Mouse (Mus musculus): ENCODE data around the gene Orm3.

The Orm3 gene

DNA sequence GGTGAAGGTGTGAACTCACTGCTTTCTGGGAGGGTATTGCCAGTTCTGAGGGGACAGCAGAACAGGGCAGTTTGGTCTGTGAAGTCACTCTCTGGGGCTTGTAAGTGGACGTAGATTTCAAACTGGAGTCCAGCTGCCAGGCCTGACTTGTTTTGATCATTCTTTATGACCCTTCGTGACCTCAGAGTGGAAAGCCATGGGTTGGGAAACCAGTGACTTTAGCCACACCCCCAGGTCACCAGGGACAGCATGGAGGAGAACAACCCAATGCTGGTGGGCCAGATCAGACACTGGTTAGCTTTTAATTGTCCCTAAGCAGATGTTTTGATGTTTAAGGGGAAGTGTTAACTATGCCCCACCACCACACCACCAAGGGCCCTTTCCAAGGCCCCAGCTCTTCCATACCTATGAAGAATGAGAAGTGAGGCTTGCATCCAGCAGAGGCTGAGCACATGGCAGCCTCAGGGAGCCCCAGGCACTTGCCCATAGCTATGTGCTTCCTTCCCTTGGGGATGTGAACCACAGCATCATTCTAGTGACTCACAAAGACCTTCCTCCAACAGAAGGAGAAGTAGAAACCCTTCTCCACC is 1.1 kb downstream of the Orm3 start:
- in situ Hi-C loops (cut with MboI; ENCODE audit: low pct_unique_long_range_greater_than_20kb in 1 of 2, low sequenced_read_pairs in 2 of 2, unreplicated experiment in 1 of 2): loop anchor here in 1 of 2 experiments (25.0 kb wide), 1 partner anchor 580 kb away; no protein-coding TSS in a partner anchor

DNA sequence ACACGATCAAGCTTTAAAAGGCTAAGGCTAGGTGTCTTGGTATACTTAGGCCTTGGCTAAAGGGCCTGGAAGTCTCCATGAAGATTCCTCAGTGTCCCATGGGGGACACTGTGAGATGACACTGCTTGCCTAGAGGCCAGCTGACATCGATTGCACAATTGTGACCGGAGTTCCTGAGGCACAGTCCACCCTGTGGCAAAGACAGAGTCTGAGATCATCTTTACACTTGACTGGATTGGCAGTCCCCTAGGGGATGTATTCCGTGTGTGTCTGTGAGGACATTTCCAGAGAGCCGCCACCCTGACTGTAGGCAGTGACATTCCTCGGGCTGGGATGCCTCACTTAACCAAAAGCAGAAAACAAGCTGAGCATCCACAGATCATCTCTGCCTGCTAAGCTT is 3.9 kb downstream of the Orm3 start:
- in situ Hi-C loops (cut with MboI; ENCODE audit: low pct_unique_long_range_greater_than_20kb in 1 of 2, low sequenced_read_pairs in 2 of 2, unreplicated experiment in 1 of 2): loop anchor here in 1 of 2 experiments (25.0 kb wide), 1 partner anchor 577 kb away; no protein-coding TSS in a partner anchor

DNA sequence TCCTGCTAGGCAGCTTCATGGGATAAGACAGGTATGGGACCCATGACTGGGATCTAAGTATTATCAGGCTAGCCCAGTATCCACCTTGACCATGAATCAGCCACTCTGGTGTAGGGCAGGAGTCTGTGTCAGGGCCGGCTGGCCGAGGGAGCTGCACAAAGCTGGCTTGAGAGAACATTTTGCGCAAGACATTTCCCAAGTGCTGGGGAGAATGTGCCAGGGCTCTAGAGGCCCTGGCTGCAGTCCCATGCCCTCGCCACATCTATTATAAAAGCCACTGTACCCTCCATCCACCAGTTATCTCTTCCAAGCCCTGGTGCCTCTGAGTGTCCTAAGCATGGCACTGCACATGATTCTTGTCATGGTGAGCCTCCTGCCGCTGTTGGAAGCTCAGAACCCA is 6.2 kb downstream of the Orm3 start, which contains the start of gene Orm2:
Gene Orm2 (plus strand): TSS at position 300 of the 400 bp plus-strand sequence.
- in situ Hi-C loops (cut with MboI; ENCODE audit: low pct_unique_long_range_greater_than_20kb in 1 of 2, low sequenced_read_pairs in 2 of 2, unreplicated experiment in 1 of 2): loop anchor here in 1 of 2 experiments (25.0 kb wide), 1 partner anchor 575 kb away; no protein-coding TSS in a partner anchor

DNA sequence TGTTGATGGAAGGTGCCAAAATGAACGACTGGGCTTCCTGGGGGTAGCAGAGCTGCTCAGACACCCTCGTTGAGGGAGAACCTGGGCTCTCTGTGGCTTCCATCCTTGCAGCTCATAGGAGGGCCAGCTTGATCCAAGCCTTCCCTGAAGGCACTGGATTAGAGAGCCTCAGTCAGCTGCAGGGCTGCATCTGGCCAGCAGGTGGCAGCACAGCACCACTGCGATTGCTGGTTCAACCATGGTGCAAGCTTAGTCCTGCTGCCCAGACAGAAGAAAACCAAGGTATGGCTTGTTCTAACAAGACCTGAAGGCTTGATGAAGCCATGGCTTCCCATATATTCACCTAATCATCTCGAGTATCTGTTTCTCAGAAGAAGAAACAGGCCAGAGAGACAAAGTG is 12.6 kb downstream of the Orm3 start:
- in situ Hi-C loops (cut with MboI; ENCODE audit: low pct_unique_long_range_greater_than_20kb in 1 of 2, low sequenced_read_pairs in 2 of 2, unreplicated experiment in 1 of 2): loop anchor here in 1 of 2 experiments (25.0 kb wide), 1 partner anchor 569 kb away; no protein-coding TSS in a partner anchor

DNA sequence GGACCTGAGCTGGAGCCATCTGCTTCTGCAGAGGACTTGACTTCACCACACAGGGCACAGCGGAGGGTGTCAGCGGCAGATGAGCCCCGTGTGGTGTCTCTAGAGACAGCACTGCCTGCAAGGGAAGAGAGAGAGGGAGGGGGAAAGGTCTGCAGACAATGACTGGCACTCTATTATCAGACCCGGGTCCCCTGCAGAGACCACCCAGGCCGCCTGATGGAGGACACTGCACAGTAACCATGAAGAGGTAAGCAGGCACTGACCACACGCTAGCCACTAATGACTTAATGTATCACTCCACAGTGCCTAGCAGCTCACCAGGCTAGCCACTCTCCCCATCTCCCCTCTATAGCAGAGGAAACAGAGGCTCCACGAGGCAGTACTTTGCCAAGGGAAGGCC is 14.9 kb downstream of the Orm3 start:
- in situ Hi-C loops (cut with MboI; ENCODE audit: low pct_unique_long_range_greater_than_20kb in 1 of 2, low sequenced_read_pairs in 2 of 2, unreplicated experiment in 1 of 2): loop anchor here in 1 of 2 experiments (25.0 kb wide), 1 partner anchor 566 kb away; no protein-coding TSS in a partner anchor

DNA sequence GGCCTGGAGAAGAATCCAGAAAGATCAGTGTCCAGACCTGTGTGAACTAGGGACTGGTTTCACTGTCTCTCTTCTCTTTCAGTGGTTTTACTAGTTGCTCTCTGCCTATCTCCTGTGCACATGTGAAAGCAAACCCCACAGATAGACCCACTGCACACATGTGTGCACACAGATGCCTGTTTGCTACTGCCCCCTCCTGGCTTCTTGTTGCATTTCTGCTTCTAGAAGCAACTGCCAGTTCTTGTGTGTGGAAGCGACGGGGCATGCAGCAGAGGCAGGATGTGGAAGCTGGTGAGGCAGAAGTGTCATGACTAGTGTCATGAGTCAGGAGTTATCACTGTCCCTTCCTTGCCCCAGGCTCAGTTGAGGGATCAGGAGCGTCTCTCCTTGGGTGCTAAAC is 15.9 kb downstream of the Orm3 start:
- in situ Hi-C loops (cut with MboI; ENCODE audit: low pct_unique_long_range_greater_than_20kb in 1 of 2, low sequenced_read_pairs in 2 of 2, unreplicated experiment in 1 of 2): loop anchor here in 1 of 2 experiments (25.0 kb wide), 1 partner anchor 565 kb away; no protein-coding TSS in a partner anchor

DNA sequence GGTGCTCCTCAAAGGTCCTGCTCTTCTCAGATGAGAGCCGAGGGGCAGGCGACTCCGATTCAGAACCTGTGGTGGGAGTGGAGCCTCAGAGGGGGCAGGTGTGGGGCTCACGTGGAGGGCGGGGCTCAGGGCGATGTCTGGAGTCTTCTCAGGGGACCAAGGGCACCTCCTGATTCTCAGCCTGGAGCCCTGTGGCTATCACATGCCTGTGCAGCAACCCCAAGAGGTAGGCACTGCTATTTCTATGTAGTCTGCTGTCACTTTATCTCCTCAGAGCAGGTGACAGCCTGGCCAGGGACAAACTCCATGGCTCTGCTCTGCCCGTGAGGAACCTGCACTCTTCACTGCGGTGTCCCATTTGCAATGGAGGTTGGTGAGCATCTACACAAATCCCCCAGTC is 17.4 kb downstream of the Orm3 start:
- in situ Hi-C loops (cut with MboI; ENCODE audit: low pct_unique_long_range_greater_than_20kb in 1 of 2, low sequenced_read_pairs in 2 of 2, unreplicated experiment in 1 of 2): loop anchor here in 1 of 2 experiments (25.0 kb wide), 1 partner anchor 564 kb away; no protein-coding TSS in a partner anchor

DNA sequence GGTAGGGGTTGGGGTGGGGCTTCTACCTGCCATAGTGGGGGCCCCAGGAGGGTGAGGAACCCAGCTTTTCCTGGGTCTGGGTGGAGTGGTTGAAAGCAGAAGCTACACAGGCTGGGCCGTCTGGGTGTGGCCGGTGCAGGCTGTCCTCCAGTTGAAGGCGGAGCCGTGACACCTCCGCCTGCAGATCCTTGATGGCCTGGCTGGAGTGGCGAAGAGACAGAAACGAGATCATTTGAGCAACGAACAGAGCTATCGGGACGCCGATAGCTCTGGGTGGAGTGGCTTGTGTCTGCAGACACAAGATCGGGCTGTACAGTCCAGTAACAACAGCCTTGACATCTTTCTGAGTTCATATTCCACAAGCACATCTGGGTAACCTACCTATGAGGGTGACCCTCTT is 18.4 kb downstream of the Orm3 start:
- in situ Hi-C loops (cut with MboI; ENCODE audit: low pct_unique_long_range_greater_than_20kb in 1 of 2, low sequenced_read_pairs in 2 of 2, unreplicated experiment in 1 of 2): loop anchor here in 1 of 2 experiments (25.0 kb wide), 1 partner anchor 563 kb away; no protein-coding TSS in a partner anchor

DNA sequence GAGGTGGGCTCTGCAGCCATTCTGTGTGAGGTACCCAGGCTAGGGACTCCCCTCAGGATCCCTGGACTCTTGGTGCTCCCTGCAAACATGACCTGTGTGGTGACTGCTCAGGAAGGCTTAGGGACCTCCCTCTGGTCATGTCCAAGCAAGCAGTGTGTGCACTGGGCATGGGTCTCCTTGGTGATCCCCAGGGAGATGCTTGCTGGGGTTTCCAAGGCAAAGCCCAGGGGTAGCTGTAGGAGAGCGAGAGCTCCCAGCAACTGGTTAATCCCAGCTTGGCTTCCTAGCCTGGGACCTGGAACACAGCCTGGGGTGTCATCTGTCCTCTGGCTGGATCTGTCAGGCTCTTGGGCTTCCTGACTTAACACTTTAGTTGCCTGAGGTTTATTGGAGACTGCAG is 19.4 kb downstream of the Orm3 start:
- in situ Hi-C loops (cut with MboI; ENCODE audit: low pct_unique_long_range_greater_than_20kb in 1 of 2, low sequenced_read_pairs in 2 of 2, unreplicated experiment in 1 of 2): no loop called here

DNA sequence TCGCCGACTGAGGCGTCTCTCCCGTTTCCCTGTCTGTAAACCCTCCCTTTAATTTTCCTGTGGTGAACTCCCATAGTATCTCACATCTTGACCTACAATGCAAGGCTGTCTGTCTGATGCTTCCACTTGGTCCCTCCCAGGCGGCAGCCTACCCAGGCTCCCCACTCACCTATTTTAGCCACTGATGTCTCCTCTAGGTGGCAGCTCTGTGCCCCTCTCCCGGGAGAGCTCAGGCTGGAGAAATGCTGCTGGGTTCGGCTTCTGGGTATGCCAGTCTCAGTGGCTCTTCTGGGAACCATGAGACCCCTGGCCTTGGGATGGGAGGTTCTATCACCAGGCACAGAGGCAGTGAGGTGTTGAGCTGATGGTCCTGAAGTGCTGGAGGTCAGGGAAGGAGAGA is 21.5 kb downstream of the Orm3 start:
- in situ Hi-C loops (cut with MboI; ENCODE audit: low pct_unique_long_range_greater_than_20kb in 1 of 2, low sequenced_read_pairs in 2 of 2, unreplicated experiment in 1 of 2): no loop called here

DNA sequence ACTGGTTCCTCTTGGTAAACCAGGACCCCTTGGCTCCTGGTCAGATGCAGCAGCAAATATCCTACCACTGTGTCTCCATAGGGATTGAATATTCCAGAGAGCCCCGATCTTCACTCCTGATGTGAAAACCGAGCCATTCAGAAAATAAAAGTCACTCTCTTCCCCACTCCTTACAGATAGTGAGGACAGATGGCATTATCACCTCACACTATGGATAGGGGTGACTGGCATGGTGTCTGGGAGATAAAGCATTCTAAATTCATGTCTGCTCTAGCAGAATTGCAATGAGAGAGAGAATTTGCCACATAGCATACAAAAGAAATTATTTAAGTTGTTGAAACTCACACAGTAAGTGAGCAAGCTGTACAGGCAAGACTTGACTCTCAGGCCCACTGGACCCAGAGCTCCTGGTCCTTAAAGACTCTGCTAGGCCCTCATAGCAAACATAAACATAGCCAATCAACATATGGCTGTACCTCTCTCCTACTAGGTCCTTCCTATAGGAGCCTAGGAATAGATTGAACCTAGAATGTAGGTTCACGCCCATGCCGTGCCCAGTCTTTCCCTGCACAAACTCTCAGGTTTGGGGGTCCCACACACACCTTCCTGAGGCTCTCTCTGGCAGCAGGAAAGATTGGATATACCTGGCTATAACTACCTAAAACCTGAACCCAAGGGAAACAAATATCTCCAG is 26.9 kb downstream of the Orm3 start:
- in situ Hi-C loops (cut with MboI; ENCODE audit: low pct_unique_long_range_greater_than_20kb in 1 of 2, low sequenced_read_pairs in 2 of 2, unreplicated experiment in 1 of 2): no loop called here

DNA sequence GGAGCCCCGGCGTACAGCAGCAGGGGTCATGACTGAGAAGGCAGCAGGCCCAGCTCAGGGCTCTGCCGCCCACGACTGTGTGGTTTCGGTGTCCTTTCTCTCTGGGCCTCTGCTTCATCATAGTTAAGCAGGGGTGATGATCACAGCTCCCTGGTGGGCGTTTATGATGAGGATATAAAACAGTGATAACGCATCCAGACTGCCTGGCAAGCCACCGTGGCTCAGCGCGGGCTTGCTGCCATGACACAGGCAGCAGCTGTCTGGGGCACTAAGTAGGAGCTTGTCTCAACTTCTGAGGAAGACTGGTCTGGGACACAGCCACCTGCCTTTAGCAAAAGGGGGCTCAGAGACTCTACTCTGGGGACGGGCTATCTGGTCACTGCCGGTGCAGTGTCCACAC is 27.5 kb downstream of the Orm3 start:
- in situ Hi-C loops (cut with MboI; ENCODE audit: low pct_unique_long_range_greater_than_20kb in 1 of 2, low sequenced_read_pairs in 2 of 2, unreplicated experiment in 1 of 2): no loop called here

DNA sequence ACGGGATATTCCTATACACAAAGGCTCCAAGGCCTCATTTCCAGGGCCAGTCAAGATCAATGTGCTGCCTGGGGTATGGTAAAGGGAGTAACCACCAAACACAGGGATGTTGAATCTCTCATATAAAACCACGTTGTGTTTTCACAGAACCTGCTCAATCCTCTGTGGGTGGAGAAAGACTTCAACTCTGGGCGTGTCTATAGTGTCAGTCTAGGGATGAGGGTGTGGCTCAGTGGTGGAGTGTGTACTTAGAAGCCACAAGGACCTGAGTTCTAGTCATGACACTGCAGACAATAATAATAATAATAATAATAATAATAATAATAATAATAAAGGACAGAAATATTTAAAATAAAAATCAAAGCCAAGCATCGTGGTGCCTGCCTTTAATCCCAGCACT is 28.3 kb downstream of the Orm3 start:
- in situ Hi-C loops (cut with MboI; ENCODE audit: low pct_unique_long_range_greater_than_20kb in 1 of 2, low sequenced_read_pairs in 2 of 2, unreplicated experiment in 1 of 2): no loop called here

DNA sequence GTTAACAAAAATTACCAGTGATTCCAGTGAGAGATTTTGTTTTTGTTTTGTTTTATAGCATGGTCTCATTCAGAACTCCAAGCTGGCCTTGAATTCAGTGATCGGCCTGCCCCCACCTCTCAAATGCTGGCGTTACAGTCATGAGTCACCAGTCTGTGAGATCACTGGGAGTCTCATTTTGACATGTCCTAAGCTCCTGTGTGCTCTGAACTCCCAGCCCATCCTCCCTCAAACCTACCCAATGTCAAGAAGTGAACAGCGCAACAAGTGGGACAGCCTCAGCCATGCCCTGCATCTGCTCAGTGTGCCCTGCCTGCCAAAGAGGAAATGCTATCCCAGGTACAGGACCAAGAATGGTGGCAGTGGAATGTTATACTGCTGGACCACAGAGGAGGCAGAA is 29.3 kb downstream of the Orm3 start:
- in situ Hi-C loops (cut with MboI; ENCODE audit: low pct_unique_long_range_greater_than_20kb in 1 of 2, low sequenced_read_pairs in 2 of 2, unreplicated experiment in 1 of 2): no loop called here

DNA sequence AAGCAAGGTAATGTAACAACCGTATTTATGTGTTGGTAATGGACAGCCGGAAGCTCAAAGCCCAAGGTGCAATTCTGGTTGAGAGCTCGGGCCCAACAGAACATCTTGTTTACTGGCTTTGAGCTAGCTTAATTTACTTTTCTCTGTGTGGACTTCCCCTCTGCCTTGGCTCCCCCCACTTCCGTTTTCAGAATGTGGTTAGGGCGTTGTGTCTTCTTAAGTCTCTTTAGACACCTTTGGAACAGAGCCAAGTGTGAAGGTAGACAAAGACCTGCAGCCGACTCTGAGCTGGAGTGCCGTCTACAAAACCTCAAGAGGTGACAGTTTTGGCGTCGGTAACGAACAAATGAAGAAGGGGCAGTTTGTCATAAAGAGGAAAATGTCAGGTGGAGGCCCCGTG is 29.8 kb downstream of the Orm3 start:
- in situ Hi-C loops (cut with MboI; ENCODE audit: low pct_unique_long_range_greater_than_20kb in 1 of 2, low sequenced_read_pairs in 2 of 2, unreplicated experiment in 1 of 2): no loop called here

DNA sequence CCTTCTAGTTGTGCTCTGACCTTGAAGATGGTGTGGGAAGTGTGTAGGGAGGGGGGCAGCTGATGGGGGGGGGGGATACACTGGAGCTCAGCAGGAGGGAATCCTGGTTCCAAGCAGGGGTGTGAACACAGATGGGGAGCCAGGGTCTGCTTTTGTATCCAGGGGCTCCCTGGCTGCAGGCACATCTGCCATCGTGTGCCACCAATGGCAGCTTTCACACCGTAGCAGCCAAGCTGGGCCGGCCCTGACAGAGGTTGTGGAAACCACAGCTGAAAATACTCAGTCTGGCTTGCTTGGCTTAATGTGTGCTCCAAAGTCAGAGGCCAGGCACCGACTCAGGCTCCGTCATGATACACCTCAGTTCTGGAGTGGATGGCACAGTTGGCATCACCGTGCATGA is 32.1 kb downstream of the Orm3 start:
- in situ Hi-C loops (cut with MboI; ENCODE audit: low pct_unique_long_range_greater_than_20kb in 1 of 2, low sequenced_read_pairs in 2 of 2, unreplicated experiment in 1 of 2): no loop called here

DNA sequence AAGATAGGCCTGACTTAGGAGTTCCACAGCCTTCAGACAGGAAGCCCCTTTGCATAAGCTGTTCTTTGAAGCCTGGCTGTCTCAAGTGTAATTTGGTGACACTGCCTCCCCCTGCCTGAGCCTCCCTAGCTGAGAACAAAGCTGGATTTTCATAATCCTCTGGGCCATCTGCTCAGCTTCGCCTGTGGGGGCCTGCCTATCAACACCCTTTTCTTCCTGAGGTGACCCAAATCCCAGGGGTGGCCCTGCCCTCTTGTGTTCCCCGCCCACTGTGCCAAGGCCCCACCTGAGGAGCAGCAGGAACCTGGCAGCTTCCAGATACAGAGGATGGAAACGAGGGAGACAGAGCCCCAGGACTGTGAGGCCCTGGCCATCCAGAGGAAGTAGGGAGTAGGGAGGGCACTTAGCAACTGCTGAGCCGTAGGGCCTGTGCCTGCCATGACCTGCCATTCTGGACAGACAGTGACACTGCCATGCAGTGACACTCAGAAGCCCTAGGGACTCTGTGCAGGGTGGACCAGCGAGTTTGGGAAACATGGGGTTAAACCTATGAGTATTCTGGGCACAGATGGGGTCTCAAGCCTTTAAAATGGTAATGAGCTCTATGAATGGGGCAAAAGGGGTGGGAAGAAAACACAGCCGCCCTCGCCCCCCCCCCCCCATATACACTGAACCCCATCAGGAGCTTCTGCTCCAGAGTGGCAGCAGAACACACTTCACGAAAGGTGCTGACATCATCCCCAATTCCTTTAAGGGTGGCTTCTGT is 33.3 kb downstream of the Orm3 start:
- in situ Hi-C loops (cut with MboI; ENCODE audit: low pct_unique_long_range_greater_than_20kb in 1 of 2, low sequenced_read_pairs in 2 of 2, unreplicated experiment in 1 of 2): no loop called here

DNA sequence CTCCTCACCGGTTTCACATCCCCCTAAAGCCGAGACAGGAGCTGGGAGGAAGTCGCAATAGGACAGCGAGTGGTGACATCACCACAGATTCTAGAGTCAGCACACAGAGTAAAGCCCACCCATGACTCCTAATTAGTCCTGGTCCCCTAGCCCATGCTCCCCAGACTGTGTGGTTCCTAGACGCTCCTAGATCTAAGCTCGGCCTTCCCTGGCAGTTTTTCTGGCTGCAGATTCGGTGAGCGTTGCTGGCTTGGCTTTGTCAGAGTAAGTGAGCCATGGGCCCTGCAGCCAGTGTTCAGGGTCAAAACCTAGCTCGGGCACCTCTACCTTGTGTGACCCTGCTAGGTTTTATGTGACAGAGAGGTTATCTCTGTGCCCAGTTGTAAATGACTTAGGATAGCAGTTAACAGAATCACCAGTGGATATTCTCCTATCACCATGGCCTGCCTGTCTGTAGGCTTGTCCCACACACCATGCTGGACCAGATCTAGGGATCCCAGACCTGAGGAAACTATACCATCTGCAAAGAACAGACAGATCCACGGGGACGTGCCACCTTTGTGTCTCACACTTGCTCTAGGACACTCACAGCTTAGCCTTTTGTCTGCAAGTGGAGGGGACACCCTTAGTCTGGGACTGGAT is 34.0 kb downstream of the Orm3 start:
- in situ Hi-C loops (cut with MboI; ENCODE audit: low pct_unique_long_range_greater_than_20kb in 1 of 2, low sequenced_read_pairs in 2 of 2, unreplicated experiment in 1 of 2): no loop called here

DNA sequence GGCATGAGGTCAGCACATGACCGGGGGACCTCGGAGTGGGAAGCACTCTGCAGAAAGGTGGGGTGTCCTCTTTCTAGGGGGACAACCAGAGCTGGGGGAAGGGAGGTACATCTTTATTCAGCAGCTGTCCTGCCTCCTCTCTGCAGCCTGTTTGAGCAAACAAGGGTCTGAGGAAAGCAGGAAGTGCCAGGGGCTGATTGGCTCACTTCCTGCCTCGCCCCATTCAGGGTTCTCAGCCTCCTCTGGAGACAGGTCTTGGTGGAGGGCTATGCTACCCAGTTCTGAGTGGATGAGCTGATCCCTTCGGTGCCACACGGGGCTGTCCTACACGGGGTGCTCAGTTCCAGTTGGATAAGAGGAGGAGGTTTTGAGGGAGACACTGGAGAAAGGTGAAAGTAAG is 35.4 kb downstream of the Orm3 start:
- in situ Hi-C loops (cut with MboI; ENCODE audit: low pct_unique_long_range_greater_than_20kb in 1 of 2, low sequenced_read_pairs in 2 of 2, unreplicated experiment in 1 of 2): no loop called here
